Mouse (Mus musculus): ENCODE data around the gene Pcbp2.
A peak's percentile ranks its signal among the peaks of the same experiment; 100 is the strongest.

Gene Pcbp2

DNA sequence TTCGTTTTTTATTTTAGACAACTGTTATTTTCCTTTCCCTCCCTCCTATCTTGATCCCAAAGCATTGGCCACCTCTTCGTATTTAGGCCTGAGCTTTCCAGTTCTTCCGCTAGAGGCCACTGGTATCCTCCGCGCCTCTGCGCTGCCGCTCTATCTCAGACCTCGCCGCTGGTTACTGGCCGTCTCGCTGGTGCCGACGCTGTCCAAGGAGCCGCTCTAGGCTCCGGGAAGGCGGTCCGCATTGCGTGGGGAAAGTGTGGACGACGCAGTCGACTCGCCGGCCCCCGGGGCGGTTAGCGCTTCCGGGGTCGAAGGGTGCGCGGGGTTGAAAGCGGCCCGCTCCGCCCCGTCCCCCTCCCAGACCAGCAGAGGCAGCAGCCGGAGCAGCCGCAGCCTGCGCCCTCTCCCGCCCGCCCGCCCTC, at the start of gene Pcbp2:
TSS of gene Pcbp2 (plus strand) at position 357 of the 422 bp plus-strand sequence.
- DNase-seq = peak; percentile 98

- DNase-seq = no peak
Measured at GRCm38 (mm10) chr15:102420986-102421385, 49.4 kb upstream of the Pcbp2 start.

GRCm38 (mm10) chr15:102421437-102421836, 48.9 kb upstream of the Pcbp2 start:
- DNase-seq = no peak

DNA sequence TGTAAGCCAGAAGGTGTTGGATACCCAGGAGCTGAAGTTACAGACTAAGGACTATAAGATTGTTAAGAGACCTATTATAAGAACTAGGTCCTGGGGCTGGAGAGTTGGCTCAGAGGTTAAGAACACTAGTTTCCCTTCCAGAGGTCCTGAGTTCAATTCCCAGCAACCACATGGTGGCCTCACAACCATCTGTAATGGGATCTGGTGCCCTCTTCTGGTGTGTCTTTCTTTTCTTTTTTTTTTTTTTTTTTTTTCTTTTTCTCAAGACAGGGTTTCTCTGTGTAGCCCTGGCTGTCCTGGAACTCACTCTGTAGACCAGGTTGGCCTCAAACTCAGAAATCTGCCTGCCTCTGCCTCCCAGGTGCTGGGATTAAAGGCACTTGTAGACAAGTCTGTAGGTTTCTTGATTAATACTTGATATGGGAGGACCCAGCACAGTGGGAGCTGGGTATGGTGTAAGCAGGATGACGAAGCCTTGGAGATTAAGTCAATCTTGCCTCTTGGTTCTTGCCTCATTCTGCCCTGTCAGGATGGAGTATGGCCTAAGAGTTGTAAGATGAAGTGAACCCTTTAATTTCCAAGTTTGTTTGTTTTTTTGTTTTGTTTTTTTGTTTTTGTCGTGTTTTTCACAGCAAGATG, 46.6 kb upstream of the Pcbp2 start:
- DNase-seq = no peak

DNA sequence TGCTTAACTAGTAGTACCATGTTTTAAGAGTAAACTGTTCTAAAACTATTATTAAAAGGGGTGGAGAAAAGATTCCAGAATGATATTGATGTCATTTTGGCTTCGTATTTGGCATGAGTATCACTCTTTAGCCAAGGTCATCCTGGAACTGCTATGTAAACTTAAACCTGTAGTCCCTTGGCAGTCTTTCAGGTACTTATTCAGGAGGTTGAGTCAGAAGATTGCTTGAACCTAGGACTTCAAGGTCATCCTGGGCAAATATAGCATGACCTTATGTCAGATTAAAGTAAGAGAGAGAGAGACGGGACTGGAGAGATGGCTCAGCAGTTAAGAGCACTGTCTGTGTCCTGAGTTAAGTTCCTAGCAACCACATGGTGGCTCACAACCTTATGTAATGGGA, 45.7 kb upstream of the Pcbp2 start:
- DNase-seq = no peak

DNA sequence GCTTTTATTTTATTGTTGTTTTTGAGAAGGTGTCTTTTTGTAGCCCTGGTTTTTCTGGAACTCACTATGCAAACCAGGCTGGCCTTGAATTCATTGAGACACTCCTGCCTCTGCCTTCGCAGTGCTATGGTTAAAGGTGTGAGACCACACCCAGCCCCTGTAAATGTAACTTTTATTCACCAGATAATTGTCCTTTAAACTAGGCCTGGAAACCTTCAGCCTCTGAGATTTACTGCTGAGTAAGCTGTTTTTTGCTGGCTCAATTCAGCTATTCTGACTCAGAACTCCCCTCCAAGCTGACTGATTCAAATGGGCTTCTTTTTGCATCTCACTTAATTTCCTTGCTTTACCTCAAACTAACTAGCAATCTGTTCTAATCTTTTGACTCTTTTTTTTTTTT, 43.4 kb upstream of the Pcbp2 start:
- no peak for DNase-seq

- DNase-seq = no peak
Measured at GRCm38 (mm10) chr15:102432046-102432445, 38.3 kb upstream of the Pcbp2 start.

GRCm38 (mm10) chr15:102433173-102433572, 37.2 kb upstream of the Pcbp2 start:
- no peak for DNase-seq

GRCm38 (mm10) chr15:102442490-102442889, 27.8 kb upstream of the Pcbp2 start:
- peak; percentile 75 for DNase-seq

- DNase-seq = no peak
Measured at GRCm38 (mm10) chr15:102445146-102445545, 25.2 kb upstream of the Pcbp2 start, which contains the start of gene Amhr2. Amhr2 (plus strand) TSS chr15:102445367.

DNA sequence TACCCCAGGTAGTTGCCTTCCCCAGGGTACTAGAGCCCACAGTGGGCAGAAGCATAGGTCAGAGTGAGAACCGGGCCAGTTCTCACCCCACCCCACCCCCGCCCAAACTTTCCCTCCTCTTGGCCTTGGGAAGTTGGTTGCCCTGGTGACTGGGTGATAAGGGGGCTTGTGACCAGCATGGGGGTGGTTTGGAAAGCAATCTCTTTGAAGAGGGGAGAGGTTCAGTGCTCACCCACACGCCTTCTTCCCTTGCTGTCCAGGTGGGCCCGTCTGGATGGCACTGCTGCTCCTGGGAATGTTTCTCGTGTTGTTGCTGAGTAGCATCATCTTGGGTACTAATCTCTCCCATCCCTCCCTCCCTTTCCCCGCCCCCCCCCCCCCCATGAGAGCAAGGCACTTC, 23.9 kb upstream of the Pcbp2 start:
- no peak for DNase-seq

GRCm38 (mm10) chr15:102449366-102449765, 21.0 kb upstream of the Pcbp2 start:
- DNase-seq = no peak

- DNase-seq = no peak
Measured at GRCm38 (mm10) chr15:102450928-102451327, 19.4 kb upstream of the Pcbp2 start.

DNA sequence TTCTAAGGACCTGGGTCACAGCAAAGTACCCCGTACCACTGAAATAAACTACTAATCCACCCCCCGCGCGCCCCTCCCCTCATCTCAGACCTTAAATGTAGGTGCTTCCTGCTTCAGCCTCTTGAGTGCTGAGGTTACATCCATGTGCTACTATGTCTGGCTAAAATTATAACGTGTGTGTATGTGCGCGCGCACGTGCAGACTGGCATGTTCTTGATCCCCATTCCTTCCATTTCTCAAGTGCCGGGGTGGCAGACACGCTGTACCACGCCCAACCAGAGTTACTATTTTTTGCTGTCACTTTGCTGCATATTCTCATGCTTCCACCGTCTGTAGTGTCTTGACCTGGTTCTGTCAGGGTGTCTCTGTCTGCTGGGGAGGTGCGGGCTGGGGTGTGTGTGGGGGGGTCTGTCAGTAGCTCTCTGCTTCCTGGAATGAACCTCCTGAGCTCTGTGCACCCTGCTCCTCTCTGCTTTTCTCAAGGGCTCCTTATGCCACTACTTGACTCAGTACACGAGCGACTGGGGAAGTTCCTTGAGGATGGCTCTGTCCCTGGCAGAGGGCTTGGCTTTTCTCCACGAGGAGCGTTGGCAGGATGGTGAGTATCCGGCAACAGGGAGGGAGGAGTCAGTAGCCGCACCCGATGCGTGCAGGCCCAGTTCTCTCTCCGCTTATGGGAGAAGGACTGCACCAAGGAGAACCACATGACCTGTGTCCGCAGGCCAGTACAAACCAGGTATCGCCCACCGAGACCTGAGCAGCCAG, 18.5 kb upstream of the Pcbp2 start:
- peak; percentile 13 for DNase-seq

DNA sequence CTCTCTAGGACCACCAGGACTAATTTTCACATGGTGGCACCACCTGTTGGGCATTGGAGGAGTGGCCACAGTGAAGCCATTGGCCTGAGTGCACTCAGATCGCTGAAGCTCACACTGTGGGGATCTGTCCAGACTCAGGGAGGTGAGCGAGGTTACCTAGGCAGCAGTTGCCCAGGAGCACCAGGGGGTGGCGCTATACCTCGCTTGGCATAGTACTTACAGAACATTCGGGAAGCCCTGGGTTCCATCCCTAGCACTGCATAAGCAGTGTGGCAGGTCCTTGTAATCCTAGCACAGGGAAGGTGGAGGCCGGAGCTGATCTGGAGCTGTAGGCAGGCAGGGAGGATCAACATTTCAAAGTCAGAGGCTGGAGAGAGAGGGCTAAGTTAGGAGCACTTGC, 14.3 kb upstream of the Pcbp2 start:
- DNase-seq = no peak

GRCm38 (mm10) chr15:102458050-102458736, 12.1 kb upstream of the Pcbp2 start:
- DNase-seq = no peak

DNA sequence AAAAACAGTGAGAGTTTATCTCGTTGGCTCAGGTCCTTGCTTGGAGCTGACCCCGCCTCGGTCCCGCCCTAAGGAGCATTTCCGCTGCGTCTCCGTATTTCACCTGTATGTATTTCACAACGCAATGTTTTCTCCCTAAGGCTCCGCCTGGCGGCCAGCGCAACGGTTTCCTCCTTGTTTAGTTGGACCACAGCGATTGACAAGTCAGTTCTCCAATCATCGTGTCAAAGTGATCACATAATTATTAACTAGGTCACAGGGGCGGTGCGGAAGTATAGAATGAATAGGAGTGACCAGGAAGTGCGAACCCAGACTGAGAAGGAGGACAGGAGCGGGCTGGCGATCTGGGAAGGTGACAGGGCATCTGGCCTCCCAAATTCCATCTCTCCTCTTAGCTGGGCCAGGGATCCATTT, 11.4 kb upstream of the Pcbp2 start, which contains the start of gene Prr13:
TSS of gene Prr13 (plus strand) at position 125 of the 414 bp plus-strand sequence.
- peak; percentile 95 for DNase-seq

GRCm38 (mm10) chr15:102459381-102459780, 11.0 kb upstream of the Pcbp2 start:
- no peak for DNase-seq

- DNase-seq = no peak
Measured at GRCm38 (mm10) chr15:102459847-102460246, 10.5 kb upstream of the Pcbp2 start.

- DNase-seq = no peak
Measured at GRCm38 (mm10) chr15:102460409-102460808, 9.9 kb upstream of the Pcbp2 start.

DNA sequence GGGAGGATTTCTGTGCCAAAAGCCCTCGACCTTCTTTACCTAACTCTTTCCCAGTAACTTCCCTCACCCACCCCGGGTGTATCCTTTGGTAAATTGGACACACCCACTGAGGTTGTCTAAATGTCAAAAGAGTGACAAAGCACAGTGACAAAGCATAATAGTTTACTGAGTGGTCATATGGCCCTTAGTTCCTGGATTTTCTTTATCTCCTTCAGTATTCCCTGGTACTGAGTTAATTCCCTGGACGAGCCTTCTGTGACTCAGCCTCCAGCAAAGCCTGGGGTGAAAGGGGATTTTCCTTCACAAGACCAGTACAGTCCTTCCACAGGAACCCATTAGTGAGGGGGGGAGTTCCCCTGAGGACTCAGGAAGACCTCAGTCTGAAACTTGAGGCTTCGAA, 9.4 kb upstream of the Pcbp2 start:
- no peak for DNase-seq

DNA sequence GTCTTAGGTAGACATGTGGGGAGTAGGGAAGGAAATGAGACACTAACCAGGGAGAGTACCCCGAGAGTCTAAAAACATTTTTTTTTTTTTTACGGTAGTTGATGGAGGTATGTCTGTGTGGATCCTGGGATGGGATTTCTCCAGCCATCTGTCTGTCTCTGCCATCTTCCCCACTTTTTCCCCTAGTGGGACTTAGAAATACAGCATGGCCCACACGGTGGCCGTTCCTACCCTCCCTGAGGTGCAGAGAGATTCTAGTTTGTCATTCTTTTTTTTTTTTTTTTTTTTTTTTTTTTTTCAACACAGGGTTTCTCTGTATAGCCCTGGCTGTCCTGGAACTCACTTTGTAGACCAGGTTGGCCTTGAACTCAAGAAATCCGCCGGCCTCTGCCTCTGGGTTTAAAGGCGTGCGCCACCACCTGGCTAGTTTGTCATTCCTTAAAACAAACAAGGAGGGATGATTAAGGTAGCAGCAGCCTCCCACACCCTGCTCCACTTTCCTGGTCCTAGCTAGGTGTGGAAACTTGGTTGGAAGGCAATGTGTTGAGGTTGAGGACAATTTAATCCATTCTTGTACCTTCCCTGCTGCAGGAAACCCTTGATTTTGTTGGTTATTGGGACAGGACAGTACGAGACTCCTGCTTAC, 8.8 kb upstream of the Pcbp2 start:
- no peak for DNase-seq

- DNase-seq = no peak
Measured at GRCm38 (mm10) chr15:102463666-102464065, 6.7 kb upstream of the Pcbp2 start.

Data from right cerebral cortex, adult 18-20 months (tissue).